Mouse (Mus musculus): Measurements from ENCODE around the gene Cand2. TPM values are rescaled to one million over a fixed set of nuclear protein-coding genes. Genes with fewer than 3 reads are reported as not detected.
A peak's percentile ranks its signal among the peaks of the same experiment; 100 is the strongest.

Cand2 gene
- polyA plus RNA-seq, 1 experiment from 2014 or later, result 20.2 TPM

- Histone ChIP-seq H3K27ac (ENCODE audit: low read depth, low read length) (peak within 1 kb of the TSS; percentile 83), H3K9me3 (ENCODE audit: control insufficient read depth, low read length) (no peaks in the 10 kb centered on the region), H3K4me3 (ENCODE audit: low read depth, low read length) (peak within 1 kb of the TSS; percentile 62), H3K36me3 (ENCODE audit: control insufficient read depth, insufficient read depth, low read length) (no peaks in the 10 kb centered on the region), H3K9ac (ENCODE audit: low read depth, low read length) (peak within 1 kb of the TSS; percentile 60), H3K4me1 (replicated peaks; ENCODE audit: control insufficient read depth, insufficient read depth, low read length) (no peaks in the 10 kb centered on the region), H3K4me2 (replicated peaks; ENCODE audit: low read depth, low read length) (peak within 1 kb of the TSS; percentile 71), H3K27me3 (ENCODE audit: control insufficient read depth, insufficient read depth, low read length) (no peaks in the 10 kb centered on the region)
- ATAC-seq (ENCODE audit: low FRiP score), result peak; percentile 99
- DNase-seq (ENCODE audit: low spot score), result peak; percentile 99
- WGBS, result under 1% methylated on average over 51 of the region's 51 CpGs
These were observed 78.9 kb downstream of the Cand2 start, which contains the start of the genes Mbd4 and Ift122 for GRCm38 (mm10) chr6:115853091-115853813. Mbd4 (minus strand) TSS chr6:115853371. Ift122 (plus strand) TSS chr6:115853470.

- DNase-seq (ENCODE audit: low spot score) (no peak), ATAC-seq (ENCODE audit: low FRiP score) (no peak)
- Histone ChIP-seq H3K4me2 (replicated peaks; ENCODE audit: low read depth, low read length) (peak overlapping the region; percentile 71), H3K27ac (ENCODE audit: low read depth, low read length) (peak overlapping the region; percentile 80), H3K4me3 (ENCODE audit: low read depth, low read length) (peak overlapping the region; percentile 62), H3K9me3 (ENCODE audit: control insufficient read depth, low read length) (no peaks in the 10 kb centered on the region), H3K36me3 (ENCODE audit: control insufficient read depth, insufficient read depth, low read length) (no peaks in the 10 kb centered on the region), H3K9ac (ENCODE audit: low read depth, low read length) (peak overlapping the region; percentile 42), H3K27me3 (ENCODE audit: control insufficient read depth, insufficient read depth, low read length) (no peaks in the 10 kb centered on the region), H3K4me1 (replicated peaks; ENCODE audit: control insufficient read depth, insufficient read depth, low read length) (no peaks in the 10 kb centered on the region)
- 49% methylated on average over 7 of the region's 7 CpGs for WGBS
These were observed 79.6 kb downstream of the Cand2 start for GRCm38 (mm10) chr6:115853985-115854384.

- Histone ChIP-seq H3K9me3 (ENCODE audit: control insufficient read depth, low read length) (no peaks in the 10 kb centered on the region), H3K27me3 (ENCODE audit: control insufficient read depth, insufficient read depth, low read length) (no peaks in the 10 kb centered on the region), H3K4me3 (ENCODE audit: low read depth, low read length) (no peak overlapping the region), H3K27ac (ENCODE audit: low read depth, low read length) (no peak overlapping the region), H3K4me1 (replicated peaks; ENCODE audit: control insufficient read depth, insufficient read depth, low read length) (no peaks in the 10 kb centered on the region), H3K36me3 (ENCODE audit: control insufficient read depth, insufficient read depth, low read length) (no peaks in the 10 kb centered on the region), H3K9ac (ENCODE audit: low read depth, low read length) (no peak overlapping the region), H3K4me2 (replicated peaks; ENCODE audit: low read depth, low read length) (no peak overlapping the region)
- DNase-seq (ENCODE audit: low spot score) (peak; percentile 25), ATAC-seq (ENCODE audit: low FRiP score) (no peak)
- 62% methylated on average over 2 of the region's 2 CpGs for WGBS
These were observed 80.1 kb downstream of the Cand2 start for GRCm38 (mm10) chr6:115854432-115854831.

Other genes with a start within 250 kb of the Cand2 start
- gene Tsen2, start 229.9 kb upstream of the Cand2 start, polyA plus RNA-seq (2014; fragmentation: Nextera tagmentation; extraction: Ambion mirVana), result 29.7 and 30.6 TPM in 2 replicates
- gene Mkrn2os, start 182.0 kb upstream of the Cand2 start, polyA plus RNA-seq (2014; fragmentation: Nextera tagmentation; extraction: Ambion mirVana), result 0.11 and 0.18 TPM in 2 replicates
- gene Mkrn2, start 172.6 kb upstream of the Cand2 start, polyA plus RNA-seq (2014; fragmentation: Nextera tagmentation; extraction: Ambion mirVana), result 19.6 and 28.6 TPM in 2 replicates
- gene Raf1, start 97.9 kb upstream of the Cand2 start, polyA plus RNA-seq (2014; fragmentation: Nextera tagmentation; extraction: Ambion mirVana), result 148 and 157 TPM in 2 replicates
- gene Tmem40, start 12.1 kb upstream of the Cand2 start, polyA plus RNA-seq (2014; fragmentation: Nextera tagmentation; extraction: Ambion mirVana), result 1.9 and 2.1 TPM in 2 replicates
- gene Rpl32, start 34.2 kb downstream of the Cand2 start, polyA plus RNA-seq (2014; fragmentation: Nextera tagmentation; extraction: Ambion mirVana), result 1,766 and 1,778 TPM in 2 replicates
- 2.1 TPM in 2 replicates for gene Efcab12, start 63.9 kb downstream of the Cand2 start, polyA plus RNA-seq (2014; fragmentation: Nextera tagmentation; extraction: Ambion mirVana)
- 22.2 and 24.5 TPM in 2 replicates for gene Mbd4, start 78.8 kb downstream of the Cand2 start, polyA plus RNA-seq (2014; fragmentation: Nextera tagmentation; extraction: Ambion mirVana)
- gene Ift122, start 78.9 kb downstream of the Cand2 start, polyA plus RNA-seq (2014; fragmentation: Nextera tagmentation; extraction: Ambion mirVana), result 22.5 and 26.8 TPM in 2 replicates
- 0.22 and 0.39 TPM in 2 replicates for gene Rho, start 157.2 kb downstream of the Cand2 start, polyA plus RNA-seq (2014; fragmentation: Nextera tagmentation; extraction: Ambion mirVana)
- gene H1foo, start 170.4 kb downstream of the Cand2 start, polyA plus RNA-seq (2014; fragmentation: Nextera tagmentation; extraction: Ambion mirVana), result not detected in 2 replicates
- 17.5 and 18.8 TPM in 2 replicates for gene Plxnd1, start 220.5 kb downstream of the Cand2 start, polyA plus RNA-seq (2014; fragmentation: Nextera tagmentation; extraction: Ambion mirVana)

All from hindbrain, embryonic 11.5 days (tissue).